Mouse (Mus musculus): ENCODE measurements around the gene Ptpn11.

Gene Ptpn11

DNA sequence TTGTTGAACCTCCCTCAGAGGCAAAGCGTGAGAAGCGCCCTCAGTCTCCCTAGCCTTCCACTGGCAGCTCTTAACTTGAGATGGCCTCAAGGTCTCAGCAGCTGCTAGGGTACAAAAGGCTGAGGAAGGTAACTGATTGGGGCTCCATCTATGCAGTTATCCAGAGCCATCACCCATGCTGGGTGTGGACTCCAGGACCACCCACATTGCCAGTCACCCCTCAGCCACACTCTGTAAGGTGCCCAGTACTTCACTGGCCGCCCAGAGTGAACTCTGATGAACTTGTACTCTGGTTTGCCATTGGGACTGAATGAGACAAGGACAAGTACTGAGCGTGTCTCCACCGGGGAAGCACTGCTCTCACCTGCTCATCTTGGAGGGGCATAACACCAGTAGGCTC, 61.9 kb downstream of the Ptpn11 start:
- DNase-seq (ENCODE audit: low spot score in 2 of 2) = no peak

DNA sequence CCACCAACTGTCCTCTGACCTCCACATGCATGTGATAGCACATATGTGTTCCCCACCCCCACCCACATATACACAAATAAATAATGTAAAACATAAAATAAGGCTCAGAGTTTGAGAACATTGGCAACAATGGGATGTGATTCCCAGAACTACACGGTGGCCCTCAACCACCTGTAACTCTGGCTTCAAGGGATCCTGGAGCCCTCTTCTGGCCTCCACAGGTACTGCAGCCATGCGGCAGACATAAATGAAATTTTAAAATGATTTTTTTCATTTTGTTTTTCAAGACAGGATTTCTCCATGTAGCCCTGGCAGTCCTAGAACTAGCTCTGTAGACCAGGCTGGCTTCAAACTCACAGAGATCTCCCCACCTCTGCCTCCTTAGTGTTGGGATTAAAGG, 65.1 kb downstream of the Ptpn11 start:
- no peak for DNase-seq (ENCODE audit: low spot score in 2 of 2)

DNA sequence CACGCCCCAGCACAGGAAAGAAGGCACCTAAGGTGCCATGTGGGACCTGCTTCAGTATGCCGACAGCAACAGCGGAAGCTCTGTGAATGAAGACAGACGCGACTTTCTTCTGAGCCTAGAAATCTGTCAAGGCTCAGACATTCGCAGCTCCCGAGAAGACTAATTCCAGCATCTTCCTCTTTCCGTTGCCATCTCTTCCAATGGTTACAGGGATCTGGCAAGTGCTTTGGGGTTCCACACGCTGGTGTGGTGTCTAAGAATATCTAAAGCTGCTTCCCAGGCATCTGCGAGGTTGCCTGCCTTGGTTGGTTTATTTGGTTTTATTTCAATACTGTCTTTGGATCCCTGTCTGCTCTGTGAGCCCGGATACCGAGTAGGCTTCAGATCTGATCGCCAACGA, 65.6 kb downstream of the Ptpn11 start:
- no peak for DNase-seq (ENCODE audit: low spot score in 2 of 2)

DNA sequence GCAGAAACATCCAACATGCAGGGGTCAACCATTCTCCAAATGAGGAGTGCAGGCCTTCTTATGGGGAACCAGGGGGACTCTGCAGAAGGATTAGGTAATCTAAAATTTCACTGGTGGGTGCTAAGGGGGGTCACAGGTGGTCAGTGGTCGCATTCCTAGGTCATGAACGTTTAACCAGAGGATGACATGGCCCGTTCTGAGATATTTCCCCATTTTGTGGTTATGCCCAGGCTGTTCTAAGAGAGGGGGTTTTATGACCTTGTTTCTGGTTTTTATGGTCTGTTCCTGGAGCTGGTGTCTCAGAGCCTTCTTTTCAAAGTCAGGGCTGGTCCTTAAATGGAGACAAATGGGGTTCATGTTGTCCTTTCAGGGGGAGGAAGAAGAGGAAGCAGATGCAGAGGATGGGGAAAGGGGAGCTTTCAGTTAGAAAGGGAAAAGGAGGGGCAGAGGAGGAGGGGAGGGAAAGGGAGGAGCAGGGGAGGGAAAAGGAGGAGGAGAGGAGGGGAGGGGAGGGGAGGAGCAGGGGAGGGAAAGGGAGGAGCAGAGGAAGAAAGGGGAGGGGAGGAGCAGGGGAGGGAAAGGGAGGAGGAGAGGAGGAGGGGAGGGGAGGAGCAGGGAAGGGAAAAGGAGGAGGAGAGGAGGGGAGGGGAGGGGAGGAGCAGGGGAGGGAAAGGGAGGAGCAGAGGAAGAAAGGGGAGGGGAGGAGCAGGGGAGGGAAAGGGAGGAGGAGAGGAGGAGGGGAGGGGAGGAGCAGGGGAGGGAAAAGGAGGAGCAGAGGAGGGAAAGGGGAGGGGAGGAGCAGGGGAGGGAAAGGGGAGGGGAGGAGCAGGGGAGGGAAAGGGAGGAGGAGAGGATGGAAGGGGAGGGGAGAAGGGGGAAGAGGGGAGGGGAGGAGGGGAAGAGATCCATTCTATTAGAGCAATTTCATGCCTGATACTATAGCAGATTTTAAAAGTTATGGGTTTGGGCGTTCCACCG, 66.7 kb downstream of the Ptpn11 start:
- DNase-seq (ENCODE audit: low spot score in 2 of 2) = no peak

DNA sequence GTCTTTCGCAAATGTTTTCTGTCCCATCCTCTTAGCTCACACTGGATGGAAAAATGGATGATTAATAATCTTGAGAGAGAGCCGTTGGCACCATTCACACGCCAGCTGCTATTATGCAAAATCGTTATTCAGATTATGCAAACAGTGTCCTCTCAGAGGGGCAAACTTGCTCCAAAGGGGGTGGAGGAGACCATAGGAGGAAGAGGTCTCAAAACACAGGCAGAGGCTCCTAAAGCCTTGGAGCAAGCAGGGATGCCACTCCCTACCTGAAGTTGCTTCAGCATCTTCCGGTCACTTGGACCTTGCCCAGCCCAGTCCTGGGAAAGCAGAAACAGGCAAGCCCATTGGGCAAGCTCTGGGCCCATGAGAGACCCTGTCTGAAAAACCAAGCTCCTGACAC, 67.8 kb downstream of the Ptpn11 start:
- DNase-seq (ENCODE audit: low spot score in 2 of 2) = no peak

DNA sequence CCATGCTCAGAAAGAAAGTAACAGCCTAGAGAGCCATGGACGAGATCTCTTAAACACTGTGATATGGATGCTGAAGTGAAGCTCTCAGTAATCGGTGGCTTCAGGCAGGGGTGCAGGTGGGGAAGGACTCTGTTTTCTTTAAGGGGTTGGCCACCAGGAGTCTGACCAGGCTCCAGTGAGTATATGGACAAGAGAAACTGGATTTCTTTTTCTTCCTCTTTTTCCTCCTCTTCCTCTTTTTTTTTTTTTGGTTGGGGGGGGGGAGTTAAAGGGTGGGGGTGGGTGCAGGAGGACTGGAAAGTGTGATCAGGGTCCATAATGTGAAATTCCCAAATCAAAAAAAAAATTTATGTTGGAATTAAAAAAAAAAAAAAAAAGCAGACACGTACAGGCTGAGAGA, 68.6 kb downstream of the Ptpn11 start:
- DNase-seq (ENCODE audit: low spot score in 2 of 2) = no peak

DNA sequence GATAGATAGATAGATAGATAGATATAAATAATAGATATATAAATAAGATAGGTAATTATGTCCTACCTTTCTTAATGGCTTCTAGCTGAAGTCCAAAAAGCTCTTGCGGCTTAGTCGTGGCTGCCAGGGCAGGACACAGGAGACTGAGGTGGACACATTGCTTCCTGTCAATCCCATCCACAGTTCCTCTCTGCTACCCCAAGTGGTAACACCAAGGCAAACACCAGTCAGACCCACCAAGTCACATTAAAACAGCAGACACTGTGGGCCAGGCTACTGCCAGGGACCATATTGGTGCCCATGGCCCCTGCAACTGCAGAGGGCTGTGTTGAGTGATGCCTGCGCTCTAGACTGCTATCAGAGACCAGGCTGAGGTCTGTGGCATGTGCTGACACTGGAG, 69.2 kb downstream of the Ptpn11 start:
- no peak for DNase-seq (ENCODE audit: low spot score in 2 of 2)

DNA sequence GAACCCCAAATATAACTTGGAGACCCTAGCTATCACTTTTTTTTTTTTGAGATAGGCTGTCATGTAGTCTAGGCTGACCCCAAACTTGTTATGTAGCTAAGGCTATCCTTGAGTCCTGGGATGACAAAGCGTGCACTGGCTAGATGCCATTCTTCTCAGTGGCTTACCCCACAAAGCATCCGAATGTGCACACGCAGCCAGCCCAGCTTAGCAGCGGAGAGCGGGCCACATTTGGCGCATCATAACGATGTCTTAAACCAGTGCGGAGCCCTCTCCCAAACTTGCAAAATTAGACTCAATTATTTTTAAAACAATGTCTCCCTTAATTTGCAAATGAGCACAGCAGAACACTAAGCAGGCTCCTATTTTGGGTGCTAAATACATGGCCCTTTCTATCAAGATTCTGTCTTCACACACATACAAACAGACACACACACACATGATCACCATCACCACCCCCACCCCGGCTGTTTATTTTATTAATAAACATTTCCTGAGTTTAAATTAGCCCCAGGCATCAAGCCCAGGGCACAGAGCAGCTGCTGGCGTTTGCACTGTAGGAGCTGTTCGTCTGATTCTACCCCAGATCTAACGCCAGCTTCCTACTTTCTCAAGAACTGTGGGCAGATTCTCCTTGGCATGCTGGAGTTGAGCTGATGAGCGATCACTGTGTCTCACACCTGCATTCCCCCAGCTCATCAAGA, 71.7 kb downstream of the Ptpn11 start:
- DNase-seq (ENCODE audit: low spot score in 2 of 2) = no peak

DNA sequence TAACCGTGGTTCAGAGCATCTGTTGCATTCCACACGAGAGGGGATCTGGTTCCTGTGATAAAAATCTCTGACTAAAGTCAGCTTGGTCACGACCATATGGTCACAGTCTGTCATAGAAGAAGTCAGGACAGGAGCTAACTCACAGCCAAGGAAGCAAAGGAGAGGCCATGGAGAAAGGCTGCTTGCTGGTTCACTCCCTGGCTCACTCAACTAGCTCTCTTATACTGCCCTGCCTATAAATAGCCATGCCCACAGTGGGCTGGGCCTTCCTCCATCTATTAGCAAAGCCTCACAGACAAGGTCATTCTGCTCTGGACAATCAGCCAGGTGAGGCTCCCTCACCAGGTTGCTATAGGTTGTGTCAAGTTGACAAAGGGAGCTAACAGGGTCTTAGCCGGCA, 72.9 kb downstream of the Ptpn11 start:
- DNase-seq (ENCODE audit: low spot score in 2 of 2) = no peak

DNA sequence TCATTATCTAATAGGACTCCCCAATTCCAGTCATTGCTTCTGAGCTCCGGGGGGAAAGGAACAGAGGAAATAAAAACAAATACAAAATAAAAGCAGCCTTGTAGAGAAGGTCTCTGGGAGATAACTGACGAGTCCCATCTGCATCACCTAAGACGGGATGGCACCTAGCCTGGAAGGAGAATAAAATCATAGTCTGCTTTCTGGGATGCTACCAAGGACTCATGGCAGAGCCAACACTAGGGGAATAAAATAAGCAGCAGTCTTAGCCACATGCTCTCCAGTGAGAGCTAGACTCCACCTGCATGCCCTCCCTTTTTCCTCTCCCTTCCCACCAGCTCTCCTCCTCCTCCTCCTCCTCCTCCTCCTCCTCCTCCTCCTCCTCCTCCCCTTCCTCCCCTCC, 74.3 kb downstream of the Ptpn11 start:
- no peak for DNase-seq (ENCODE audit: low spot score in 2 of 2)

DNA sequence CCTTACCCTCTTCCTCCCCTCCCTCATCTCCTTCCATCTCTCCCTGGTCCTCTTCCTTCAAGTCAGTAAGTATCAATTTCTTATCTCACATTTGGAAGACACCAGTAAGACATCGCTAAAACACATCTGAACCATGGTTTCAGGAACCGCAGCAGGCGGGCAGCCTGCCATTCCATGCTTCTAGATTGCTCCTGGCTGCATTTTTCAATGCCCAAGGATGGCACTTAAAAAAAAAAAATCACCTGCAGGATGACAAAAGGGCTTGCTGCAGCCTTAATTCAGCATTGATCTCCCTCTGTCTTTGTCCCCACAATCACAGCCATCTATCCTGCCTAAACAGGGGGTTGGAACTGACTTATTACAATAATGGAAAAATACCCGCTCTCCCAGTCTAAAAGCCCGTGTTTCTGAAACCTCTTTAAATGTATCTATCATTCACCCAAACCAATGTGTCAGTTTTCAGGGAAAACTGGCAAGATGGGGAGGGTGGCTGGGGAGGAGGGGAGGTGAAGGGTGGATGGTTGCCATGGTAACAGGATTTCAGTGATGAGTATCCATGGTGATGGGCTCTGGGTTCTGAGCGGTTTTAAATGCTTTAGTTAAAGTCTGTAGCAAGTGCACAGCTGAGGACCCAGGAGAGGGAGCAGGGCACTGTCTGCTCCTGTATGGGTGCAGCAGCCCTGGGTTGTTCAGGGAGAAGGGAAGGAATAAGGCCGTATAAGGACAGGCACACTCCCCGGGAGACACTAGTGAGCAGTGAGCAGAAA, 75.6 kb downstream of the Ptpn11 start:
- DNase-seq (ENCODE audit: low spot score in 2 of 2) = no peak

DNA sequence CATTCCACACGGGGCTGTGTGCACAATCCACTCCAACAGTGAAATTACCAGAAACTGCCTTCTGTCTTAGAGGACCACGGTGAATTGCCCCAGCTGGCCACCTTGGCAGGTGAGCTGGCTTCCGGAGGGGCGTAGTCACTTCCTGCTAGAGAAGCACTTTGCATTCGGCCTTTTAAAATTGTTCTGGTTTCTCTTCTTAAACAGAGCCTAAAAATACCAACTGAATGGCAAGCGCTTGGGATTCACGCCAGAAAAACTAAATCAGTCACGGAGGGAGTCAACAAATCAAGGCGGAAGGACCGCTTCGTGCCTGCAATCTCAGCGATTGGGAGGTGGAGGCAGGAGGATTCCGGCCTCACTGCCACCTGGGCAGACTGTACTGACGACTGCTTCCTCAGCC, 77.0 kb downstream of the Ptpn11 start:
- no peak for DNase-seq (ENCODE audit: low spot score in 2 of 2)

DNA sequence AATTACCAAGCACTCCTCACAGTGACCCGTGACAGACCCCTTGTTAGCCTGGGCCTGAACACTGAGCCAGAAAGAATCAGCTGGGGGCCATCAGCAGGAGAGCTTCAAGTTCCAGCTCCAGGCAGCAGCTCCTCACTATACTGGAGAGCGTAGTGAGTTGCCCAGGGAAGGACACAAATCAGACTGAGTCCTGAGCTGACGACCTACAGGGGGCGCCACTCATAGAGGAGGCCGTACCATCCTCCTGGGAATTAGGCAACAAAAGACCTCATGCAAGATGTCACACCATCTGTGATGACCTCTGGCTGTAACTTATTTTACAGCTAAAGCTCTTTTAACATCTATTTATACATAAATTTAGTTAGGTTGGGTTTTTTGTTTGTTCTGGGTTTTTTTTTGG, 78.8 kb downstream of the Ptpn11 start:
- DNase-seq (ENCODE audit: low spot score in 2 of 2) = peak in 1 of 2 experiments; percentile 18

DNA sequence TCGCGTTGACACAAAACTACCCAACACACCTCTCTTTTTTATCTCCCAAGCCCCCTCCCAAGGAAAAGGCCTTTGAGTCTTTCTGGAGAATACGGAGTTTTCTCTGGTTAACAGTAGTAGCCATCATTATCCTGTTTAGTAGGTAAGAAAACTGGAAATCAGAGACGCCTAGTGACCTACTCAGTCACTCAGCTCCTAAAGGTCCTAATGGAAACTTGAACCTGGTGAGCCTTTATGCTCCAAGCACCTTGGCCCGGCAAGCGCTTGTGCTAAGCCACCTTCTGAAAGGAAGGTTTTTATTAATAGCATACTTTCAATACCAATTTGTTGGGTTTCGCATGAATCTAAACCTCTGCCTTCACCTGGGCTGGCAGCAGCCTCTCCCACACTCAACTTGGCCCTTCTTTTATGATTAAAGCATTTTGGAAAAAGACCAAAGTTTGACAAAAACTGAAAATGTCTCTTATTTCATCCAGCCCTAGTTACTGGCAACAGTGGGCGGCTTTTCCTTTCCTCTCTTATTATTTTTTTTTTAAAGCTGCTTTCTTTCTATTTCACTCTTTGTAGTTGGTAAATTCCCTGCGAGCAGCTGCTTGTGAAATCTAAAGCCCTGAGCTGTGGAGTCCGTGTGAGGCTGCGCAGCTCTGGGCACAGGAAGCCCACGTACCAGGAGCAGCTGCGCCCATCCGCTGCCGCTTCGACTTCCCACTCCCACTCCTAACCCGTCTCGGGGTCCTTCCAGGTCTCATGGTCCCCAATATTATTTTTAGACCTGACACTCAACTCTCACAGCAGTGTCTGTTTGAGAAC, 79.9 kb downstream of the Ptpn11 start:
- DNase-seq (ENCODE audit: low spot score in 2 of 2) = no peak

DNA sequence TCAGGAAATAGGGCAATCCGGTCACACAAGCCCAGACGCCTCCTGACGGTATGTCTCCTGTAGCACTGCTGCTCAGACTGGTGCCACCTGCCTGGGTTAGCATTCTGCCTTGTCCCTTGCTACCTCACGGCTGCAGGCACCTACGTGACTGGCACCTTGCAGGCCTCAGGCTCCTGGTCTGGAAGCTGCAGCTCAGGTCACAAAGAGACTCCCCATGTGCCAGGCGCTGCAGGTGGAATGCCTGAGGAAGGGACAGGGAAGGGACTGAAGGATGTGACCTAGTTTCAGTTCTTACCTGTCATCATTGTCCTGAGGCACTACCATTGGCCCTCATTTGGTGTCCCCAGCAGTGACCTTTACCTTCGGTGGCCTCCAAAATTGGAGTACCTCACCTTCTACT, 82.0 kb downstream of the Ptpn11 start:
- DNase-seq (ENCODE audit: low spot score in 2 of 2) = no peak

DNA sequence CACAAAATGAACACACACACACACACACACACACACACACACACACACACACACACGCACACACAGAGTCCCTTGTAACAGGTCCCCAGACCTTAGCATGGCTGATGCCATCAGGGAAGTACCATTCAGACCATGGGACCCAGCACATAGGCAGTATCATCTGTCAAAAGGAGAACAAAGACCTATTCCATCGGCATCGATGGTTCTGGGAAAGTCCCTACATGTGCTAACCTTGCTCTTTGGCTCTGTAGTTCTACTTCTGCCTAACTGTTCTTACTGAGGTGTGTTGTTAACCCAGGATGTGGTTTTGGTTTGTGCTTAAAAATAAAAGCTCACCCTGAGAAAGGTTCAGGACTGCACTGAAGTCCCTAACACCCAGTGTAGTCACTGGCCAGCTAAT, 84.3 kb downstream of the Ptpn11 start:
- DNase-seq (ENCODE audit: low spot score in 2 of 2) = peak; percentile 76 to 79

DNA sequence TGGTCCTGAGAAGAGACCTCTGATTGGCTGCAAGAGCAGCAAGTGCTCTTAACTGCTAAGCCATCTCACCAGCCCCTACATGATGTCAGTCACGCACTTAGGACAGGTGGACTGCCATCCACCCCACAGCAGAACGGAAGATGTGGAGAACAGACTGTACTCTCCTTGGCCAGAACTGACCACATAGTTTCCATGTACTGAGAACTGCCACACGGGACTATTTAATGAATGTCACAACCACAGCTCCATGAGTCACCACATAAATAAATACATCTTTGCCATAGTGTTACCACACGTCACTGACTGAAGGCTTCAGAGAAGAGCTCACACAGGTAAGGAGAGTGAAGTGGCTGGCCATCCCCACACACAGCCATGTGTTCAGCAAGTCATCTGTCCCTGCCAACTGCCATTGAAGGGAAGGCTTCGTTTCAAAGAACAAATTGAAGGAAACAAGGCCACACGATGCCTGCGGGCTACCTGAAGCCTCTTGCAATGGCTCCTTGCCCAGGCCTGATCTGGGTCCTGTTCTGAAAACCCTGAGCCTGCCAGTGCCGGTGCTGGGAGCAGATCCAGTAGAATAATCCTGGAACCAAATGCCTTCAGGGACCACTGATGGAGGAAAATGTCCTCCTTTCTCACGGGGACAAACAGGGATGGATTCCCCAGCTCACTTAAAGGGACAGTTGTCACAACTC, 90.2 kb downstream of the Ptpn11 start:
- DNase-seq (ENCODE audit: low spot score in 2 of 2) = peak; percentile 23 to 56

DNA sequence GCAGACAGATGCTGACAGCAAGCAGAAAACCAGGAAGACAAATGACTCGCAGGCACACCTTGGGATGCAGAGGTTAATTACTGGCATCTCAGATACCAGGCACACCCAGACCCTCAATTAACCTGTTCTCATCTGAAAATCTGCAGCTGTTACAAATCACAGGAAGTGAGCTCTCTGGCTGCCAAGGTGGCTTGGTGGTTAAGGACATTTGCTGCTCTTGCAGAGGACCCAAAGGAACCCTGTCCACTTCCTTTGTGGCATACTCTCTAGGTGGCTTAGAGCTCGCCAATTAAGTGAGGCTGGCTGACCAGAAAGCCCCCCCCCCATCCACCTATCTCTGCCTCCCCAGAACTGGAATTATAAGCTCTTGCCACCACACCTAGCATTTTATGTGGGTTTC, 91.1 kb downstream of the Ptpn11 start:
- peak in 1 of 2 experiments; percentile 44 for DNase-seq (ENCODE audit: low spot score in 2 of 2)

DNA sequence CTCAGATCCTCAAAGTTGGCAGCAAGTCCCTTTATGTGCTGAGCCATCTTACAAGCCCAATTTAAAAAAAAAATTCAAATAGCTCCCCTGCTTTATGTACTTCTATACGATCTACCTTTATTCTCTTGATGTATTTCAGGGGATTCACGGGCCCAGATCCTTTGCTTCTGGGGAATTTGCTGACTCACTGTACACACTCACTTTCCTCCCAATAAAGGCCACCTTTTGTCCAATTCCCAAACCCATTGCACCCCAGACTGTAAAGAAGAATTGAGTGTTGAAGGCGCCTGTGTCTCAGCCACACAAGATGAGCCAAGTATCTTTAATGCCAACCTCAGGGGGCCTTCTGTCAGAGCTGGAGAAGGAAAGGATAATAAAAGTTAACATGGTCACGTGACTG, 93.2 kb downstream of the Ptpn11 start:
- no peak for DNase-seq (ENCODE audit: low spot score in 2 of 2)

DNA sequence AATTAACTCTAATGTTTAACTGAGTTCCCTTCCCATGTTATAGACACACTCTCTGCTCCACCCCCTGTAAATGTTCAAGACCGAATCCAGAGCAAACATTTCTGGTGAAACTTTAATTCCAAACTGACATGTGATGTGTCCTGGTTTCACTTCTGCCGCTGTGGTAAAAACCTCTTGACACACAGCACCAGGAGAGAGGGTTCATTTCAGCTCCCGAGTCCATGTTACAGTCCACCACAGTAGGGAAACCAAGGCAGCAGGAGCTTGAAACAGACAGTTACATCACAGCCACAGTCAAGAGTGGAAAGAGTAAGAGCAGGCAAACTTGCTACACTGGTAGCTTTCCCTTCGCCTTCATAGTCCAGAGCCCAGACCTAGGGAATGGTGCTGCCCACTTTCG, 94.5 kb downstream of the Ptpn11 start:
- no peak for DNase-seq (ENCODE audit: low spot score in 2 of 2)

DNA sequence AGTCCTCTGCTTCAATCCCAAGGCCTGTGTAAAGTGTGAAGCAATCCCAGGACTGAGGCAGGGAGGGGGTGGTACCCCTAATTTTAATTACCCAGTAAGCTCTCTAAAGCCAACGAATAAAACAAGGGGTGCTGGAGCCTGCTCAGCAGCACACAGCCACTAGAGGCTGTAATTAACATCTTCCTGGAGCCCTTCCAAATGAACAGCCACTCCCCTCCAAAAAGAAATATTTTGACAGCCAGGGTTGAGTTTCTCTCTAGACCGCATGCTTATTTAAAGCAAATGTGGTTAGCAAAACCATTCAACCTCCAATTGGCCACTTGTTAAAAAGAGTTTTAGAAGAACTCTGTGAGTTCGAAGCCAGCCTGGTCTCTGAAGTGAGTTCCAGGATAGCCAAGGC, 97.9 kb downstream of the Ptpn11 start:
- DNase-seq (ENCODE audit: low spot score in 2 of 2) = no peak
